Mouse (Mus musculus) heart, embryonic 15.5 days (tissue): ENCODE measurements around the gene Susd6. TPM values are rescaled to one million over a fixed set of nuclear protein-coding genes. Genes with fewer than 3 reads are reported as not detected.
"Not testable (repeated sequence)": the region's sequence is repeated elsewhere in the genome, so short reads cannot be mapped to it uniquely, and the experiment has no call there.

Experiments
- ATAC-seq: fragments of 200-750 bp; cut with Nextera tagmentation; replicated peaks from 2 replicates; pipeline ENCODE4 v1.8.0; 2017; ENCODE audit warnings: low read depth, moderate TSS enrichment; ENCODE audit not compliant: insufficient number of reproducible peaks, insufficient read depth, low FRiP score
- H3K27ac ChIP-seq: fragments of 300-500 bp; sonication (generic); 2 replicates; pipeline ENCODE4 v1.5.1; 2015; ENCODE audit warnings: mild to moderate bottlenecking, inconsistent platforms
- H3K27me3 ChIP-seq: fragments of 300-500 bp; sonication (generic); 2 replicates; pipeline ENCODE4 v1.6.1; 2015; ENCODE audit warnings: inconsistent platforms
- H3K36me3 ChIP-seq: fragments of 300-500 bp; sonication (generic); 2 replicates; pipeline ENCODE4 v1.6.1; 2015; ENCODE audit warnings: mild to moderate bottlenecking, inconsistent platforms
- H3K4me1 ChIP-seq: fragments of 300-500 bp; sonication (generic); replicated peaks from 2 replicates; pipeline ENCODE4 v1.6.1; 2015; ENCODE audit warnings: inconsistent platforms
- H3K4me2 ChIP-seq: fragments of 300-500 bp; sonication (generic); 2 replicates; pipeline ENCODE4 v1.6.1; 2015; ENCODE audit warnings: inconsistent platforms, mild to moderate bottlenecking, moderate library complexity
- H3K4me3 ChIP-seq: fragments of 300-500 bp; sonication (generic); 2 replicates; pipeline ENCODE4 v1.5.1; 2015; ENCODE audit warnings: mild to moderate bottlenecking, inconsistent platforms
- H3K9ac ChIP-seq: fragments of 300-500 bp; sonication (generic); 2 replicates; pipeline ENCODE4 v1.6.1; 2015; ENCODE audit warnings: mild to moderate bottlenecking, inconsistent platforms
- H3K9me3 ChIP-seq: fragments of 300-500 bp; sonication (generic); replicated peaks from 2 replicates; pipeline ENCODE4 v1.6.1; 2016; ENCODE audit warnings: inconsistent platforms
- WGBS: fragments of 180-500 bp; shearing (Covaris S2); methylation state at CpG from one replicate; pipeline ENCODE4 v1.1.7; 2015; ENCODE audit warnings: mixed read lengths; 5-methylcytosine and 5-hydroxymethylcytosine counted together
- polyA plus RNA-seq: library from polyadenylated mRNA; unstranded; fragments of >200 nt; fragmentation: Nextera tagmentation; extraction: Ambion mirVana; gene quantifications from 2 replicates; pipeline ENCODE4 v1.2.1, GENCODE M21; 2015

Susd6 gene
- polyA plus RNA-seq, 1 experiment from 2014 or later, result 16.4 TPM

DNA sequence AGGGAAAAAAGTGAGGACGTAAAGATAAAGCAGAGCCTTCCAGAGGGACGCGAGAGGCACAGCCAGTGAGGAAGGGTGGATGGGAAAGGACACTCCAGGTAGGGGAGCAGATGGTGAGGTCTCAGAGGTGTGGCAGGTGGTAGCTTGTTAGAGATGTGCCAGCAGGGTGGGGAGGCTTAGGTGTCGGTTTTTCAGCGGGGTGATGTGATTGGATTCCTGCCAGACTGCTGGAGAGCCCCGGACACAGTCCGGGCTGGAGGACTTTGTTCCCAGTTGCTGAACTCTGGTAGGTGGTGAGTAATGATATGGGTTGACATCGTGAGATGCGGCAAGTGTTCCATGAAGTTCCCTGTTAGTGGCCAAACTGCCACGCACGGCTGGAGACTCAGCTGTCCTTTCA lies 2.7 kb upstream of the Susd6 start:
- WGBS, result 24% methylated on average over 11 of the region's 11 CpGs

DNA sequence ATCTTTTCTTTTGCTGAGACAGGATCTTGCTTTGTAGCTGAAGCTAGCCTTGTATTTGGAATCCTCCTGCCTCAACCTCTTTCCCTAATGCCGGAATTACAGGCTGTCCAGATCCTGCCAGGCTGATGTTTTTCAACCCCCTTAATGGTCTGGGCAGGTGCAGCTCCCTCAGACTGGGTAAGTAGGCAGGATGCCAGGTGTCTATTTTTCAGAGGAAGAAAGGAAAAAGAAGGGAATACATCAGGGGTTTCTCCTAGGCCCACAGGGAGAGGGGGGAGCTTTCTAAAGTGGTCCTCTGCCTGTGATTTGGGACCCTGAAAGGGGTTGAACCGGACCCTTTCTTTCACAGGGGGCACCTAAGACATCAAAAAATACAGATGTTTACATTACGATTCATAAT lies 2.1 kb upstream of the Susd6 start:
- Histone ChIP-seq H3K4me1 (peaks cover 23% of the 10 kb centered on the region), H3K4me3 (no peak overlapping the region), H3K4me2 (no peak overlapping the region), H3K27me3 (0 out of 2 replicates have a peak, but pooled peaks cover 4% of the 10 kb centered on the region), H3K36me3 (no peaks in the 10 kb centered on the region), H3K27ac (no peak overlapping the region), H3K9ac (peak overlapping the region; percentile 28; the same call in 1 of the 2 replicates), H3K9me3 (no peaks in the 10 kb centered on the region)
- ATAC-seq, result no peak
- 88% methylated on average over 3 of the region's 3 CpGs for WGBS

More for the DNA sequence above, 2.7 kb upstream of the Susd6 start:
- Histone ChIP-seq H3K9ac (peak overlapping the region; percentile 28; the same call in 1 of the 2 replicates), H3K9me3 (no peaks in the 10 kb centered on the region), H3K27me3 (0 out of 2 replicates have a peak, but pooled peaks cover 4% of the 10 kb centered on the region), H3K4me1 (peaks cover 20% of the 10 kb centered on the region), H3K4me2 (0 out of 2 replicates have a peak overlapping the region, but pooled peaks have one; percentile 23), H3K36me3 (no peaks in the 10 kb centered on the region), H3K4me3 (no peak overlapping the region), H3K27ac (no peak overlapping the region)
- no peak for ATAC-seq

DNA sequence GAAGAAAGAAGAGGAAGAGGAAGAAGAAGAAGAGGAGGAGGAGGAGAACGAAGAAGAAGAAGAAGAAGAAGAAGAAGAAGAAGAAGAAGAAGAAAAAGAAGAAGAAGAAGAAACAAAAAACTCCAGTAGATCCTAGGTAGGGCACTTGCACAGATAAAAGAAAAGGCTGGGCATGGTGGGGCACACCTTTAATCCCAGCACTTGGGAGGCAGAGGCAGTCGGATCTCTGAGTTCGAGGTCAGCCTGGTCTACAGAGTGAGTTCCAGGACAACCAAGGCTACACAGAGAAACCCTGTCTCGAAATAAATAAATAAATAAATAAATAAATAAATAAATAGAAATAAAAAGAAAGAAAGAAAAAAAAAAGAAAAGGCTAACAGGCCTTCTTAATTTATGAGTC lies 1.0 kb upstream of the Susd6 start:
- not testable (repeated sequence) for H3K27ac ChIP-seq, H3K4me3 ChIP-seq, H3K9me3 ChIP-seq, H3K9ac ChIP-seq, H3K36me3 ChIP-seq, H3K27me3 ChIP-seq, H3K4me2 ChIP-seq, ATAC-seq
- peaks cover 30% of the 10 kb centered on the region for H3K4me1 ChIP-seq
- 81% methylated on average over 4 of the region's 4 CpGs for WGBS

DNA sequence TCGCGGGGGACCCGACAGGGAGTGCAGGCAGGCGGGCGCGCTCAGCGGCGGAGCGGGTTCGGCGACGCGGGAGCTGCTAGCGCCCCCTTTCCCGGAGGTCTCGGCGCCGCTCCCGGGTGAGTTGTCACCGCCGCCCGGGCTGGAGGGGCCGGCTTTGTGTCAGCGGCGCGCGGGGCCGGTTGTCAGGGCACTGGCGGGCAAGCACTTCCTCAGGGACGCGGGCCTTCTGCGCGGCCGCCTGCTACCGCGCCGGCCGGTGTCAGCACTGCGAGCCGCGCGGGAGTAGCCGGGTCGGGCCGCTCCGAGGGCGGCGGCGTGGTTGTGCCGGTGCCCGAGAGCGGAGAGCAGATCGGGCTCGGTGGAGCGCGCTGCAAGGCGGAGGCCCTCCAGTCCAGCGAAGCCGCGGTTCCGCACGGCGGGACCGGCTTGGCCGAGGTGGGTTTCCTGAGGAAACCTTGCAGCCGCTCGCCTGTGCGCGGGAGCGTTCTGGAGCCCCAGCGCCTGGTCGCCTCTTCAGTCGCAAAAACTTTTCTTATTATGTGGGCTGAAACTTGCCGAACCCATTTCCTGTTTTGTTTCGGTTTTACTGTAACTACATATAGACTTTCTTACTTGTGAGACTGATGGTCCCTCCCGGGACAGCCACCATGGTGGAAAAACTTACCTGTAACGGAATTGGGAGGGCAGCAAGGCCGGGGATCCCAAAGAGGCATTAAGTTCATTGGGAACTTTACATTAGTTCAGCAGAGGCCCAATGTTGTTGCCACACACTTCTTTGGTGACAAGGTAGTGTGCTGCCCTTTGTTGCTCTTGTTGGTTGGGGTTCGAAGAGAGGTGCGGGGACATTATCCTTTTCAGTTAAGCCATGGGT lies 625 bp downstream of the Susd6 start:
- 0 out of 2 replicates have a peak, but pooled peaks cover 4% of the 10 kb centered on the region for H3K27me3 ChIP-seq
- H3K9me3 ChIP-seq, result no peaks in the 10 kb centered on the region
- peak overlapping the region; percentile 97 for H3K27ac ChIP-seq
- peak overlapping the region; percentile 96 for H3K4me3 ChIP-seq
- ATAC-seq, result peak; percentile 76
- under 1% methylated on average over 79 of the region's 80 CpGs for WGBS
- H3K4me2 ChIP-seq, result peak overlapping the region; percentile 70
- H3K36me3 ChIP-seq, result no peaks in the 10 kb centered on the region
- peak overlapping the region; percentile 95 for H3K9ac ChIP-seq
- peaks cover 41% of the 10 kb centered on the region for H3K4me1 ChIP-seq

DNA sequence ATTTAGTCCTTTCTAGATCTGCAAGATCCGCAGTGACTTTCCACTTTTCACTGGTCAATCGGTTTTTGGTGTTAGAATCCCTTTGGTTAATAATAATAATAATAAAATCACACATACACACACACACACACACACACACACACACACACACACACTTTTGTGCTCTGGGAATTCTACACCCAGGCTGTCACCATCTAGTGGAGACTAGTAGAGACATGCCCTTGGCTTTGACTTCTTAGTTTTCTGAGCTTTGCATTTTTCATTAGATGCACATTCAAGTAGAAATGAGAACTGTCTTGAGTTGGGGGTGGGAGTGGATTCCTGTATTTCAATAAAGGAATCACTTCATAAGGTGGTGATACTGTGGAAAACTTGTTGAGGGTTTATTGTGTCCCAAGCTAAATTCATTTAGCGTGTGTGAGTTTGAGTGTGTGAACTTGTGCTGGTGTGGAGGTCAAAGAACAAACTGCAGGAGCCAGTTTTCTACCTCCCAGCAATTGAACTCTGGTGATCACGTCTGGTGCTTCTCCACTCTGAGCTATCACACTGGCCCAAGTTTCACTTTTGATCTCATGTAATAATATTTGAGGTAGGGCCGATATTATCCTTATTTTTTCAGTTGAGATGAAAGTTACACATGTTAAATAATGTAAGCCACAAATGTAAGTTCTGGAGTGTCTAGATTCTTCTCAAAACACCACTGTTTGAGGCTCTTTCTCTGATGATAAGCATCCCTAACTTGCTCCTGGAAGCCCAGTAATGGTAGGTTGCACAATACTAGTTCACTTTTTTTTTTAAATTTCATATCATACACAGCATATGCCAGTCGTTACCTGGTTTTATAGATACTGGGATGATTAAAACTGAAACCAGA lies 1.5 kb downstream of the Susd6 start:
- no peak for ATAC-seq
- 32% methylated on average over 6 of the region's 6 CpGs for WGBS
- Histone ChIP-seq H3K4me3 (peak overlapping the region; percentile 96), H3K4me2 (peak overlapping the region; percentile 70), H3K9ac (peak overlapping the region; percentile 95), H3K27ac (peak overlapping the region; percentile 97), H3K27me3 (0 out of 2 replicates have a peak, but pooled peaks cover 4% of the 10 kb centered on the region), H3K36me3 (no peaks in the 10 kb centered on the region), H3K9me3 (no peaks in the 10 kb centered on the region), H3K4me1 (peaks cover 45% of the 10 kb centered on the region)

DNA sequence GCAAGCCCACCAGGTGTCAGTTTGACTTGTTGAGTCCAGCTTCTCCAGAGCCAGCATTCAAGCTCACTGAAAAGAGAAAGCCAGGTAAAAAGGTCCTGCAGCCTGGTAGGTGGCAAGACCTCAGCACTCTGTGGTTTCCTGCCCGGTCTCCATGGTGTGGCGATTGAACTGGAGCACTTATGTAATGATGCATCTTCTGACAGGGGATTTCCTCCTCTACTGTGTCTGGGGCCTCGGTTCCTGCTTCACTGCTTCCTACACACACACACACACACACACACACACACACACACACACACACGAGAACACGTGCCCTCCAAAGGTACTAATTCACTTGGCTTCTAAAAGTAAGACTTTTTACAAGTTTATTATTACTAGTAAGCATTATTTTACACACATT lies 2.6 kb downstream of the Susd6 start:
- Histone ChIP-seq H3K4me1 (peaks cover 38% of the 10 kb centered on the region), H3K9me3 (no peaks in the 10 kb centered on the region), H3K9ac (no peak overlapping the region), H3K27ac (peak overlapping the region; percentile 40), H3K4me2 (peak overlapping the region; percentile 70), H3K4me3 (0 out of 2 replicates have a peak overlapping the region, but pooled peaks have one; percentile 18), H3K36me3 (no peaks in the 10 kb centered on the region), H3K27me3 (0 out of 2 replicates have a peak, but pooled peaks cover 4% of the 10 kb centered on the region)
- ATAC-seq, result no peak
- 55% methylated on average over 5 of the region's 5 CpGs for WGBS

DNA sequence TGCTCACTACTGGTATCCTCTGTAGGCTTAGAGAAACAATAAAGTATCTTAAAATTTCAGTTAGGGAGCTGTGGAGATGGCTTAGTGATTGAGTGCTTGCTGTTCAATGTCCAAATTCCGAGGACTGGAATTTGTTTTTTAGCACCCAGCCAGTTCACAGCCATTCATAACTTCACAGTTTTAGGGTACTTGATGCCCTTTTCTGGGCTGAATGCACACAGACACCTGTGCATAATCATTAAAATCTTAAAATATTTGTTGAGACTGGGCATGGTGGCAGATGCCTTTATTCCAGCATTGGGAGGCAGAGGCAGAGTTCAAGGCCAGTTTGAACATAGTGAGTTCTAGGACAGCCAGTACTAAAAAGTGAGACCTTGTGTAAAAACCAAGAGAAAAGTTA lies 3.2 kb downstream of the Susd6 start:
- Histone ChIP-seq H3K9me3 (no peaks in the 10 kb centered on the region), H3K4me3 (no peak overlapping the region), H3K9ac (no peak overlapping the region), H3K27me3 (no peaks in the 10 kb centered on the region), H3K4me1 (peaks cover 41% of the 10 kb centered on the region), H3K27ac (no peak overlapping the region), H3K36me3 (no peaks in the 10 kb centered on the region), H3K4me2 (no peak overlapping the region)
- ATAC-seq, result no peak
- 79% methylated on average over 1 of the region's 1 CpGs for WGBS

DNA sequence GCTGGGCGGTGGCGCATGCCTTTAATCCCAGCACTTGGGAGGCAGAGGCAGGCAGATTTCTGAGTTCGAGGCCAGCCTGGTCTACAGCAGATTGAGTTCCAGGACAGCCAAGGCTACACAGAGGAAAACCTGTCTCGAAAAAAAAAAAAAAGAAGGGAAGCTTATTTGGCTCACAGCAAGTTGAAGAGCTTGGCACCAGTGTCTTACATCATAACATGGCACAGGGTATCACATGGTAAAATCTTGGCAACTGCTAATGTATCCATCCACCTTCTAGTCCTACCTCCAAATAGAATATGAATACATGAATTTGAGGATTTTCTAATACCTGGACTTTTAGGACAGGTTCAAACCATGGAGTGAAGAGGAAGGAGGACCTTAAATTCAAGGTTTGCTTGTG lies 4.2 kb downstream of the Susd6 start:
- Histone ChIP-seq H3K36me3 (no peaks in the 10 kb centered on the region), H3K4me1 (peaks cover 42% of the 10 kb centered on the region), H3K27ac (no peak overlapping the region), H3K9ac (no peak overlapping the region), H3K4me3 (no peak overlapping the region), H3K4me2 (no peak overlapping the region), H3K27me3 (no peaks in the 10 kb centered on the region), H3K9me3 (no peaks in the 10 kb centered on the region)
- no peak for ATAC-seq
- whole genome bisulfite sequencing, result 95% methylated on average over 4 of the region's 4 CpGs

DNA sequence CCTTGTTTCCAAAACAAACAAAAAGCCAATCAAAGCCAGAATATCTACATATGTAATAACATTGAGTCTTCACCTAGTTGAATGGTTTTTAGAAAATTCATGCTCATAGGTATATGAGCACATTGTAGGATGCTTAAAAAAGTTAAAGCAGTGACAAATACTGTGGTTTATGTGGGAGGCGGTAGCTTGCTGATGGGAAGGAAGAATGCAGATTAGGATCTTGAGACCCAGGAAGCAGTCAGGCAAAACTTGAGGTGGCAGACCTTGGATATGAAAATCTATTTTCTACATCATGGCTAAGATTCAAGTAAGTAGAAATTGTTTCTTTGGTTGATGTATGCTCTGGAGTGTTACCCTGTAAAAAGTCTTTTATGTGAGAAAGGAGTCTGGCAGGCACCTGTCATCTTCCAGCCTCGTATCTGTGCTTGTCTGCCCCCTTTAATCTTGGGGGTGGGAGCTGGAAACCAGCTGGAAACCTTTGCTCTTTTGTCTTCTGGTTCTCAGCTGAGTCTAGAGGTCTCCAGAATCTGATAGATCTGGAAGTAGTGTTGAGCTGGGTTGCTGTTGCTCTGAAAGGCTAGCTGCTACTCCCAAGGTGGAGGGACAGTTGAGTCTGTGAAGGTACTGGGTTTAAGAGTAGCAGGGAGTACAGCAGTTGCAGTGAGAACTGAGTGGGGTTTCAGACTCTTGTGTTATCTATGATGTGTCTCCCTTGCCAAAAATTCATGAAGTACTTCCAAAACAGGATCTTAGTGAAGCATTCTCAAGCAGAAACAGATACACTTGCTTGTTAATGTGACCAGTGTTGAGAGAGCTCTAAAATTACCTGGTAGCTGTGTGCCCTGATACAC lies 4.8 kb downstream of the Susd6 start:
- Histone ChIP-seq H3K9me3 (no peaks in the 10 kb centered on the region), H3K4me2 (no peak overlapping the region), H3K27me3 (no peaks in the 10 kb centered on the region), H3K4me3 (no peak overlapping the region), H3K36me3 (no peaks in the 10 kb centered on the region), H3K27ac (peak overlapping the region; percentile 62), H3K4me1 (peaks cover 36% of the 10 kb centered on the region), H3K9ac (no peak overlapping the region)
- ATAC-seq, result no peak
- WGBS, result 51% methylated on average over 2 of the region's 2 CpGs

DNA sequence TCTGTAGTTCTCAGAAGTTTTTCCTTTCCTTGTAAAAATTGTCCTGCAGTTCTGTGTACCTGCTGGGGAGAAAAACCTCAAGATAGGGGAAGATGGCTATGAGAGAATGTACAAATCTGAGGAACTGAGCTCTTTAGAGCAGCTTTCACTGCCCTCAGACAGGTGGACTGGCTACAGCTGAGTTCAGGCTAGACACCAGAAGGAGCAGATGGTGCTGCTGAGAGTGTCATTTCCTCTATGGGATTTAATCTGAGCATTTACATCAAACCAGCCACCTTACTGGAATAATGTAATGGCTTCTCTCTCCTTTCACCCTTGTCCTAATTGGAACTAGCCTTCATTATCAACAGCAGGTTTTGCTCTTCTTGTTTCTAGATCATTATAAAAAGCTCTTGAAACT lies 8.0 kb downstream of the Susd6 start:
- H3K9me3 ChIP-seq, result no peaks in the 10 kb centered on the region
- no peaks in the 10 kb centered on the region for H3K36me3 ChIP-seq
- no peaks in the 10 kb centered on the region for H3K27me3 ChIP-seq
- H3K4me2 ChIP-seq, result no peak overlapping the region
- no peak overlapping the region for H3K27ac ChIP-seq
- no peak overlapping the region for H3K9ac ChIP-seq
- no peak for ATAC-seq
- H3K4me1 ChIP-seq, result peaks cover 29% of the 10 kb centered on the region
- H3K4me3 ChIP-seq, result no peak overlapping the region
